Mouse (Mus musculus) embryonic fibroblast, embryonic 13.5 days (primary cell): Measurements from ENCODE around the gene Stil. TPM values are rescaled to one million over a fixed set of nuclear protein-coding genes. Genes with fewer than 3 reads are reported as not detected.

Experiments used
- H3K27ac ChIP-seq: 2 replicates; pipeline ENCODE4 v1.5.1; 2012; ENCODE audit warnings: low read length, control low read depth, inconsistent platforms; ENCODE audit not compliant: insufficient read depth
- H3K4me1 ChIP-seq: 2 replicates; pipeline ENCODE4 v1.6.1; 2011; ENCODE audit warnings: low read length; ENCODE audit not compliant: control insufficient read depth, insufficient read depth
- H3K4me3 ChIP-seq: 2 replicates; pipeline ENCODE4 v1.5.1; 2011; ENCODE audit warnings: mild to moderate bottlenecking, control low read depth, low read length; ENCODE audit not compliant: insufficient read depth
- CTCF ChIP-seq: IDR thresholded peaks from 2 replicates; pipeline ENCODE4 v1.5.1; 2011; ENCODE audit warnings: mild to moderate bottlenecking, control low read depth, low read length, moderate library complexity, borderline replicate concordance; ENCODE audit not compliant: insufficient read depth
- POLR2A ChIP-seq: IDR thresholded peaks from 2 replicates; pipeline ENCODE4 v1.6.1; 2011; ENCODE audit warnings: low read depth, mild to moderate bottlenecking, control low read depth, low read length, moderate library complexity
- polyA plus RNA-seq: library from polyadenylated mRNA; stranded (reverse); fragments of >200 nt; gene quantifications from 2 replicates; pipeline ENCODE4 v1.2.4, GENCODE M21; 2011; ENCODE audit warnings: low read depth; ENCODE audit not compliant: missing spikeins, insufficient read length

Stil gene
- polyA plus RNA-seq, 1 experiment, result 14.4 TPM

GRCm38 (mm10) chr4:115056921-115057673, 57.1 kb downstream of the Stil start:
- H3K4me3 ChIP-seq, result peak overlapping the region; percentile 18
- H3K27ac ChIP-seq, result no peak overlapping the region
- TF ChIP-seq POLR2A (no peak), CTCF (no peak)
- no peaks in the 10 kb centered on the region; the same call in 1 of the 2 replicates for H3K4me1 ChIP-seq

DNA sequence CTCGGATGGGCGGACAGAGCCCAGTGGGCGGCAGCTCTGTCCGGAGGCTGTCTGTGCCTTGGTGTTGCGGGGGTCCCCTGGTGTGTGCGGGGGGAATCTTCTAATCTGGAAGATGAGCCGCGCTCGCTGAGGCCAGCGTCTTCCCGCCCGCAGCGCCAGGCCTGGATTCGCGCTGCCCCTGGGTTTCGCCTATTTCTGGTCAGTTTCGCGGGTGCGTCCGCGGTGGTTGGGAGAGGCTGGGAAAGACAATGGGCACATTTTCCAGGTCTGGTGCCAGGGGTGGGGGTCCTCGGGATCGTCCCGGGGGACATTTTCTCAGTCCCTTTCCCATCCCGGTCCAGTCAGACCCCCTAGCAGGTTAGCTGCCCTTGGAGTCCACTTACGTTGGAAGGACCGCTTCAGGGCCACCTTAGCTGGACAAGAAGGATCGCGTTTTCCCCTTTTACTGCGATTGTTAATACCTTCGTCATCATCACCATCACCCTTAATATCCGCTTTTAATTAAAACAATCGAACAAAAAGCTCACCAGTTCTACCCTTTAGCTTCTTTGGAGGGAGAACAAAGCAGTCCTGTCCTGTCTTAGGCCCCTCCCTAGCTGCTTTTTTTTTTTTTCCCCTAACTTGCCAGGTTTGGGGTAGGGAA, 57.8 kb downstream of the Stil start:
- Histone ChIP-seq H3K4me1 (no peaks in the 10 kb centered on the region; the same call in 1 of the 2 replicates), H3K27ac (no peak overlapping the region), H3K4me3 (no peak overlapping the region)

GRCm38 (mm10) chr4:115058317-115058761, 58.4 kb downstream of the Stil start:
- Histone ChIP-seq H3K4me3 (no peak overlapping the region), H3K27ac (no peak overlapping the region), H3K4me1 (no peaks in the 10 kb centered on the region)
- no peak for TF ChIP-seq CTCF
- TF ChIP-seq POLR2A, result no peak

More for the DNA sequence above, 57.8 kb downstream of the Stil start:
- TF ChIP-seq POLR2A (no peak), CTCF (no peak)

- Histone ChIP-seq H3K4me3 (no peak overlapping the region), H3K27ac (no peak overlapping the region), H3K4me1 (no peaks in the 10 kb centered on the region)
- TF ChIP-seq CTCF, result no peak
- no peak for TF ChIP-seq POLR2A
These were observed 59.1 kb downstream of the Stil start for GRCm38 (mm10) chr4:115058871-115059590.

DNA sequence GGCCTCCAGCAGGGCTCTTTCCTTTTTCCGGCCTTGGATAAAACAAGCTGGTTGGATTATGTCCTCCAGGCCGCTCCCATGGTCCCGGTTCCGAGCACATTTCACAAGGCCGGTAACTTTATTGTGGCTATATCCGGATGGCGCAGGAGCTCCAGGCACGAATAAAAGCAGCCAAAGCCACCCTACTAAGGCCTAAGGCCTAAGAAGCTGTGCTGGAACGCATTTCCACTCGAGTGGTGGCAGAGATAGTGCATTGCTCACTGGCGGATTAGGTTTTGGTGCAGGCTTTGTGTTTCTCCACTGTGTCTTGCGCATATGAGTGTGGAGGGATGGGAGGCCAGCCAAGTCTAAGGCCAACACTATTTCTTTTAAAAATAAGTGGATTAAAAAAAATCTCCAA, 59.9 kb downstream of the Stil start:
- H3K4me3 ChIP-seq, result no peak overlapping the region
- no peaks in the 10 kb centered on the region for H3K4me1 ChIP-seq
- TF ChIP-seq CTCF (no peak), POLR2A (no peak)
- no peak overlapping the region for H3K27ac ChIP-seq

- Histone ChIP-seq H3K4me1 (no peaks in the 10 kb centered on the region), H3K4me3 (no peak overlapping the region), H3K27ac (no peak overlapping the region)
- TF ChIP-seq POLR2A, result no peak
- no peak for TF ChIP-seq CTCF
These were observed 60.8 kb downstream of the Stil start for GRCm38 (mm10) chr4:115060753-115061152.

DNA sequence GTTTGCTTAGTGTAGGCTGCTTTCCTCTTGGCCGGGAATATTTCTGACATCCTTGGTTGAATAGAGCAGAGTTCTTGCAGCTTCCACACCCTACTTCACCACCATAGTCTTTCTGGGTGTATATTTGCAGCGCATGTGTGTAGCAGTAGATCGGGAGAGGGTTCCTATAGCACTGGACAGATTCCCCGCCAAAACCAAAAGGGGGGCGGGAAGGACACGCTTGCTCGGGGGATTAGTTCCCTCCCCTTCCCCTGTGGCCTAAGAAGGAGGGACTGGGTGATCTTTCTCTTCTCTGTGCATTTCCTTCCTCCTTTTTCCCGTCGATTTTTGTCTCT, 62.5 kb downstream of the Stil start:
- H3K27ac ChIP-seq, result no peak overlapping the region
- TF ChIP-seq CTCF, result no peak
- no peak for TF ChIP-seq POLR2A
- no peak overlapping the region for H3K4me3 ChIP-seq
- H3K4me1 ChIP-seq, result no peaks in the 10 kb centered on the region

- Histone ChIP-seq H3K4me1 (no peaks in the 10 kb centered on the region), H3K4me3 (peak overlapping the region; percentile 20), H3K27ac (no peak overlapping the region)
- TF ChIP-seq POLR2A (no peak), CTCF (no peak)
These were observed 63.0 kb downstream of the Stil start for GRCm38 (mm10) chr4:115062875-115063517.

GRCm38 (mm10) chr4:115063518-115064239, 63.7 kb downstream of the Stil start:
- no peak overlapping the region for H3K27ac ChIP-seq
- no peak overlapping the region for H3K4me3 ChIP-seq
- H3K4me1 ChIP-seq, result no peaks in the 10 kb centered on the region
- TF ChIP-seq CTCF (no peak), POLR2A (no peak)
